Mouse (Mus musculus) kidney, postnatal 4 days (tissue): ENCODE results near the gene B4galt5.
"Not testable (repeated sequence)": the region's sequence is repeated elsewhere in the genome, so short reads cannot be mapped to it uniquely, and the experiment has no call there.

ENCODE experiments used
- DNase-seq, 2 experiments: peaks; one replicate each; pipeline ENCODE4 v3.0.0; 2021; ENCODE audit warnings: mixed read lengths in 2 of 2

Gene B4galt5

GRCm38 (mm10) chr2:167348376-167349282, at the start of gene B4galt5:
TSS of gene B4galt5 (minus strand) at chr2:167349183.
- peak; percentile 50 to 67 for DNase-seq

DNA sequence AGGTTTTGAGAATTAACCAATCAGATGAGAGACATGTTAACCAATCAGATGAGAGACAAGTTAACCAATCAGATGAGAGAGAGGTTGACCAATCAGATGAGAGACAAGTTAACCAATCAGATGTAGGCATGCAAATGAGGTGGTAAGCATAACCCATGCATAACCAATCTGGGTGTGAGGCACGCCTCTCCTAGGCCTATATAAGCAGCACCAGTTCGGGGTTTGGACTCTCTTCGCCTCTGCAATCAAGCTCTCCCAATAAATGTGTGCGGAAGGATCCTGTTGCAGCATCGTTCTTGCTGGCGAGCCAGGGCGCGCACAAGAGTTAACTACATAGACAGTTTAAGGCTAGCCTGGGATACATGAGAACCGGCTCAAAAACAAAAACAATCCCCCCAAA, 47.4 kb upstream of the B4galt5 start:
- not testable (repeated sequence) for DNase-seq

GRCm38 (mm10) chr2:167394426-167394825, 45.4 kb upstream of the B4galt5 start:
- no peak for DNase-seq

DNA sequence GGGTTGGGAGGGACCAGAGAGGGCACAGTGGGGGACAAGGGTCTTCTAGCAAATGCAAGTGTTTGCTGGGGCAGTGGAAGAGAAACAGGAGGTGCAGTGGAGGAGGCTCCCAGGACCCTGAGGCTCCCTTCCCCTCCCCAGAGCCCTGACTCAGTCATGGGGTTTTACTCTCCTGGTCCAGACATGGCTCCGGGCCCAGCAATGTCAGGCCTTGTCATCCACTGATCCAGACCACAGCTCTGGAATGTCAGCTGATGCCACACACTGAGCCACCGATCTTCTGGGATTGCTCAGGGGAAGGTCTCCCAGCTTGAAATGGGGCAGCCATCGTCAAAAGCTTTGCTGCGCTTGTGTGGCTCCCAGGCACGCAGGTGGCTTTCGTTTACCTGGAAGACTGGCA, 38.0 kb upstream of the B4galt5 start:
- DNase-seq, result no peak

DNA sequence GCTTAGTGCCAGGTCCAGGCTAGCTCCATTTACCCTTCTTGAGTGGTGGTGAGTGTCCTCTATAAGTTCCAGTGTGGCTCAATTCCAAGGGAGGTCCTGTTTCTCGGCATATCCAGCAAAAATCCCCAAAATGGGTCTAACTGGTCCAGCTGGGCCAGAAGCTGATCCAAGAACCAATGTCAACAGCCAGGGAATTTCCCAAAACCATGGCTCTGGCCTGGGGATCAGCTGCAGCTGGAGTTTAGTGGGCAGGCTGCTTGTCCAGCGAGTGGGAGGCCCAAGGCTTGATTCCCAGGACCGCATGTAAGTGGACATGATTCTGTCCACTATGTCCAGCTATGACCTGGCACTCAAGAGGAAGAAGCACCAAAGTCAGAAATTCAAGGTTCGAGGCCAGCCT, 37.5 kb upstream of the B4galt5 start:
- DNase-seq, result no peak

- peak; percentile 76 to 87 for DNase-seq
Observed at GRCm38 (mm10) chr2:167383666-167384083, 34.7 kb upstream of the B4galt5 start.

GRCm38 (mm10) chr2:167382389-167382788, 33.4 kb upstream of the B4galt5 start:
- no peak for DNase-seq

- DNase-seq, result no peak
Observed at GRCm38 (mm10) chr2:167381596-167381995, 32.6 kb upstream of the B4galt5 start.

DNA sequence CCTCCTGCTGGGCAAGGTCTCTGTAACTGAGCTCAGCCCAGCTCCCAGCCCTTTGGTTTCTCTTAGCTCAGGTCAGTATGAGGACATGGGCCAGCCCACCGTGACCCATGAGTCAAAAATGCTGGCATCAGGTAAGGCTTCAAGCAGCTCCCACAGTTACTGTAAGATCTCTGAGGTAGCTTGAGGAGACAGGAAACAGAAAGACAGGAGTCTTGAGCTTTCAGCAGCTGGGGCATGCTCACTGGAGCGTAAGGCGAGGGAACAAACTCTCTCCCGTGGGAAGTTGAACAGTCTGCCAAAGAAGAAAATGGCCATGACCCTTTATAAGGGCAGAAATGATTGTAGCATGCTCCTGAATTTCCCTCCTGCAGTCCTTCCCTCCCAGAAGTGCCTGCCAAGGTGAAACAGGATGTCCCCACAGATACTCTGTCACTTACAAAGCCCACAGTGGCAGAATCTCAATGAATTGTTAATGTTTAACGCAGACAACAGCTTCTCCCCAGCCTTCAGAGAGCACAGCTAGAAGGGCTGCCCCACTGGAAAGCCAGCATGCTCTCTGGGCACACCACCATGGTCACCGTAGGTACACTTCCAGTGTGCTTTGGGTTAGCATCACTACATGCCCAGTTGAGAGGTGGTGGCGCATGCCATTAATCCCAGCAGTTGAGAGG, 31.8 kb upstream of the B4galt5 start:
- peak in 1 of 2 experiments; percentile 45 for DNase-seq

GRCm38 (mm10) chr2:167378972-167379371, 30.0 kb upstream of the B4galt5 start:
- no peak for DNase-seq

DNA sequence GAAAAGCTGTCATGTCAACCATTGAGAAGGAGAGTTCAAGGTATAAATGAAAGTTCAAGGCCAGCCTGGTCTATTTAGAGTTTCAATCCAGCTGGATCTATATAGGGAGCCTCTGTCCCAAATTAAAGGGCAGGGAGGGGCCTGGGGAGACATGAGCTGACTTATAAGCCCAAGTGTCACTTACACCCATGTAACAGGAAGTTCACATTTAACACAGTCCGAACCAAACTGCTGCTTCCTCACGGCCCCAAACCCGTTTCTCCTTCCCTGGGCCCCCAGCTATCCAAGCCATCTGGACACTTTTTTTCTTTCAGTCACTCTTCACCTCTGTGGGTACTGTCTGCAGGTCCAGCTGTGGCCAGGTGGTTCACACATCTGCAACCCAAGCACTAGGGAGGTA, 28.7 kb upstream of the B4galt5 start:
- DNase-seq, result no peak

DNA sequence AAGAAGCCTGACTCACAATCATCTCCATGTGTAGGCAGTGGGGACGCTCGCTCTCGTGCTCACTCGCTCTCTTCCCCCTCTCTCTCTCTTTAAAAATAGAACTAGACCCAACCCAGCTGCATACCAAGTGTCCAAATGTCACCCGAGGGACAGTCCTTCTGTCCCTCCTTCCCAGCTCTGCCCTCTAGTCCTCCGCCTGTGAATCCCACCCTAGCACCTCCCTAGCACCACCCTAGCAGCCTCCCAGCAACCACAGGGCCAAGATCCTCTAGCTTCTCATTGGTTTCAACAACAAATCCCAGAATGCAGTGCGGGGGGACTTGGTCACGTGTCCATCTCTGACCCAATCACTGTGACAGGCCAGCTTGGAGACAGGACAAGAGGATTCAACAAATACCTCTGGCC, 27.2 kb upstream of the B4galt5 start:
- peak in 1 of 2 experiments; percentile 50 for DNase-seq

- no peak for DNase-seq
Observed at GRCm38 (mm10) chr2:167375688-167376087, 26.7 kb upstream of the B4galt5 start.

GRCm38 (mm10) chr2:167375135-167375534, 26.2 kb upstream of the B4galt5 start:
- no peak for DNase-seq

- no peak for DNase-seq
Observed at GRCm38 (mm10) chr2:167374191-167374805, 25.3 kb upstream of the B4galt5 start.

GRCm38 (mm10) chr2:167373266-167373665, 24.3 kb upstream of the B4galt5 start:
- peak in 1 of 2 experiments; percentile 49 for DNase-seq

DNA sequence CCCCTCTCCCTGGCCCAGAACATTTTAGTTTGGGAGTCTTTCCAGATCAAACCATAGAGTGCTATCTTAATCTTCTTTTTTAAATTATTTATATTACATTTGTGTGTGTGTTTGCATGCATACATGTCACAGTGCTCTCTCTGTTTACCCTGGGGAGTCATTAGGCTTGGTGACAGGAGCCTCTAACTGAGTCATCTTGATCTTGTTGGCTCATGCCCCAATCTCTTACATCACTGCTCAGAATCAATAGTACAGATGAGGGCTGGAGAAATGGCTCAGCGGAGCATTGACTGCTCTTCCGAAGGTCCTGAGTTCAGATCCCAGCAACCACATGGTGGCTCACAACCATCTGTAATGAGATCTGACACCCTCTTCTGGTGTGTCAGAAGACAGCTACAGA, 22.5 kb upstream of the B4galt5 start:
- DNase-seq, result no peak

DNA sequence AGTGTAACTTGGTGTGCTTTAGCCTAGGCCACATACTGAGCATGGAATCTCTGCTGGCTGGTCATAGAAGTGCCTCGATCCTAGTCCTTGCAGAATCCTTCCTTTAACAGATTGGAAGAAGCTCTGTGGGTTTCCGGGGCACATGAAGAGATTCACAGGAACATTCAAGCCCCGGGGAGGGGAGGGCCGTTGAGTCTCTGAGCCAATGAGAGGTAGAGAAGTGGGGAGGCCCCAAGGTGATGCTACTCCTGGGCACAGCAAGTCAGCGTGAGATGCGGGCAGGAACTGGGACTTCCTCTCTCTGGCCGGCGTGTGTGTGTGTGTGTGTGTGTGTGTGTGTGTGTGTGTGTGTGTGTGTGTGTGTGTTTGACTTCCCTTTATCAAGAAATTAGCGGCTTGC, 19.3 kb upstream of the B4galt5 start:
- no peak for DNase-seq

GRCm38 (mm10) chr2:167367777-167368281, 18.8 kb upstream of the B4galt5 start:
- no peak for DNase-seq

DNA sequence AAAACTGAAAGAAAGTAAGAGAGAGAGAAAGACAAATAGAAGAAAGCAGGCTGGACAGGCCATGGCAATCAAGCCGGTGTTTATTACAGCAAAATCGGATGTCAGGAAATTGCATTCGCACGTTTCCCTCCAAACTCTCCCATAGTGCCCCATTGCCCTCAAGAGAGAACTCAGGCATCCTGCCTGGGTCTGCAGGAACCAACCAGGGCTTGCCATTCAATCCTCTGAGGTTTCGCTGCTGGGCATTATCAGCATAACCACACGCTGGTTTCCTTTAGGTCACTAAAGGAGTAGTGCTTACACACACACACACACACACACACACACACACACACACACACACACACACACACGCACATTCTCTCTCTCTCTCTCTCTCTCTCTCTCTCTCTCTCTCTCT, 18.3 kb upstream of the B4galt5 start:
- no peak for DNase-seq

- DNase-seq, result no peak
Observed at GRCm38 (mm10) chr2:167365063-167365462, 16.1 kb upstream of the B4galt5 start.

- DNase-seq, result no peak
Observed at GRCm38 (mm10) chr2:167363272-167364045, 14.5 kb upstream of the B4galt5 start.

DNA sequence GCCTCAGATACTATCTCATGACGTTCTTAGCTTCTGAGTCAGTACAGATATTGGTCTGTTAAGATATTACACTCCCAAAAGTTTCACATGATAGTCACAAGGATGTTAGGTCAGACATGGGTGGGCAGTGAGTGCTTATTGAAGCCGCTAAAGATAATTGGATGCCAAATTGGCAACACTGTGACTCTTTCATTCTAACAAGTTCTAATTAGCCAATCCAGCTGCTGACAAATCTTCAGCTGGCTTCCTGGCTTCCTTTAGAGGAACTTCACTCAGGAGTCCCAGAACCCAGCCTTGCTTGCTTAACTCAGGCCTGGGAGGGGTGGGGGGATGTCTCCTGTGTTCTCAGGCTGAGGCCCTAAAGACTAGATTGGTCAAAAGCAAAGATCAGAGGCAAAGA, 9.5 kb upstream of the B4galt5 start:
- DNase-seq, result no peak
